11 mouse cellular contexts compared by ENCODE assay signal in the genomic region with DNA sequence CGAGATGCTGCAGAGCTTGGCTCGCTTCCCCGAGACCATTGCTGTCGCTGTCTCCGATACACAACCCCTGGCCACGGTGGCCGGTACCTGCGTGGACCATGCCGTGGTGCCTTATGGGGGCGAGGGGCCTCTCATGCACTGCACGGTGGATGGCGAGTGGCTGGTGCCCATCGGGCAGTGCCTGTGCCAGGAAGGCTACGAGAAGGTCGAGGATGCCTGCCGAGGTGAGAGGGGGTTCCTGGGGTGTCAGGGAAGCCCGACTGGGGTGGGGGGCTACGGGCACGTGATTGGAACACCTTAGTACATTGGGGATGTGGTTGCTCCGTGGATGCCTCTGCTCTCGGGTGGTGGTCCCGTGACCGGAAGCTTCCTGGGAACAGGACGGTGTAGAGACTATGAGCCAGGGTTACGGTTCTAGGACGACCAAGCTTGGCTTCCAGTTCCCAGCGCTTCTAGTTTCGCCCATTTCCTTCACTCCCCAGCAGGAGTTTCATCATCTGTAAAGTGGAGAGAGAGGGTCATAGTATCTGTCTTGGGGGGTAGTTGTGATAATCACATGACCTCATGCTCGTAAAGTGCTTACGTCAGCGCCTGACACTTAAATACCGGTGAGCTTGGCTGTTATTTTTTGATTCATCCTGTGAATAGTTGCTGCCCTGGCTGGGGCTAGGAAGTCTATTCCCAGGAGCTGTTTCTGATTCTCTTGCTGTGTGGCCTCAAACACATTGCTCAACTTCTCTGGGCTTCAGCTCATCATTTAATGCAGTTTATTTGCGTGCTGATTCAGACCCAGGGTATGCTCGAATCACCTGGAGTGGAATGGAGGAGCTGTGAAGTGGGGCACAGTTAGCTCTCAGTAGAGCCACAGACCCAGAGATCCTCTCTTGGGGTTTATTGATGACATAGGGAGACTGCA. TPM values are rescaled to one million over a fixed set of nuclear protein-coding genes. Genes with fewer than 3 reads are reported as not detected.
DNase-seq lines count a peak whose midpoint lies in the region; ATAC-seq and TF ChIP-seq lines count a peak whose summit lies in the region.
"Had no signal": no experiment of that assay in that cellular context is flagged by ENCODE, and none has a peak within 500 bp of the region (broad histone marks: within the 10 kb centered on the region; RNA-seq: fewer than 3 reads in every experiment).

No protein-coding gene starts in this region.

- ATAC-seq in lung, embryonic 16.5 days (ENCODE audit: low read depth), result no peak
- no peak for ATAC-seq in heart, postnatal 0 days (ENCODE audit: insufficient read depth, low read depth)
- ATAC-seq in erythroid progenitor cell, adult 5-6 weeks (replicated peaks; ENCODE audit: low FRiP score, poor library complexity, severe bottlenecking), result no peak
- ATAC-seq in megakaryocyte, adult 5-6 weeks (ENCODE audit: poor library complexity, severe bottlenecking), result no peak
- ATAC-seq: CD4-positive, CD25-positive, alpha-beta regulatory T cell, adult 4 months had no signal

- DNase-seq in heart, adult 2 months, result no peak
- DNase-seq in heart, postnatal 36 days, result no peak
- no peak for DNase-seq in lung, postnatal 10 days
- DNase-seq in heart, postnatal 0 days (ENCODE audit: low spot score), result no peak
- DNase-seq: cerebellum, adult 9-10 months had no signal

- no peaks in the 10 kb centered on the region for H3K9me3 ChIP-seq in lung, embryonic 16.5 days (ENCODE audit: control insufficient read depth, low read length)
- H3K9me3 ChIP-seq in heart, postnatal 0 days (replicated peaks; ENCODE audit: control insufficient read depth, low read length), result no peaks in the 10 kb centered on the region

- intact Hi-C loops in heart, adult 2 months (cut with DNase I), result no loop called here
- intact Hi-C loops in heart, postnatal 36 days (cut with DNase I), result no loop called here

- H3K4me2 ChIP-seq in lung, embryonic 16.5 days (ENCODE audit: low read depth, low read length), result no peak overlapping the region
- no peak overlapping the region for H3K4me2 ChIP-seq in heart, postnatal 0 days (ENCODE audit: low read depth, low read length)

- WGBS in heart, adult 2 months, result 83% methylated on average over 34 of the region's 34 CpGs
- WGBS in lung, embryonic 16.5 days, result 83% methylated on average over 34 of the region's 34 CpGs
- WGBS in heart, postnatal 0 days, result 82% methylated on average over 34 of the region's 34 CpGs
- 91% methylated on average over 34 of the region's 34 CpGs for WGBS in small intestine, adult 2 months

- peak overlapping the region; percentile 71; the same call in 1 of the 2 replicates for H3K27ac ChIP-seq in heart, adult 2 months
- H3K27ac ChIP-seq in lung, embryonic 16.5 days (ENCODE audit: low read length), result peak overlapping the region; percentile 85
- H3K27ac ChIP-seq in heart, postnatal 0 days (ENCODE audit: low read depth), result peak overlapping the region; percentile 85
- peak overlapping the region; percentile 24; the same call in 1 of the 2 replicates for H3K27ac ChIP-seq in small intestine, adult 2 months (ENCODE audit: insufficient read depth, low read depth, low read length)
- H3K27ac ChIP-seq: layer of hippocampus, adult 2 months had no signal

- H3K79me2 ChIP-seq in heart, adult 2 months (replicated peaks; ENCODE audit: control insufficient read depth, insufficient read depth, low read length), result no peaks in the 10 kb centered on the region; the same call in 1 of the 2 replicates

- no peak overlapping the region for H3K9ac ChIP-seq in heart, adult 2 months (ENCODE audit: low read depth, low read length)
- no peak overlapping the region; the same call in 1 of the 2 replicates for H3K9ac ChIP-seq in lung, embryonic 16.5 days (ENCODE audit: low read length)
- H3K9ac ChIP-seq in heart, postnatal 0 days (replicated peaks; ENCODE audit: low read depth, low read length), result no peak overlapping the region

- no peak for TF ChIP-seq POLR2A in heart, adult 2 months (IDR thresholded peaks at IDR 0.05; ENCODE audit: insufficient read depth, low read depth, low read length)
- TF ChIP-seq POLR2A in small intestine, adult 2 months (IDR thresholded peaks at IDR 0.05; ENCODE audit: low read depth, low read length), result no peak

- peaks cover 9% of the 10 kb centered on the region for H3K36me3 ChIP-seq in heart, adult 2 months (ENCODE audit: control insufficient read depth, insufficient read depth, low read length)
- H3K36me3 ChIP-seq in lung, embryonic 16.5 days (ENCODE audit: control insufficient read depth, insufficient read depth, low read length), result peaks cover 5% of the 10 kb centered on the region; the same call in 1 of the 2 replicates
- 0 out of 2 replicates have a peak, but pooled peaks cover 4% of the 10 kb centered on the region for H3K36me3 ChIP-seq in heart, postnatal 0 days (replicated peaks; ENCODE audit: control insufficient read depth, insufficient read depth, low read length)
- H3K36me3 ChIP-seq in small intestine, adult 2 months (ENCODE audit: control insufficient read depth, insufficient read depth, low read length), result peaks cover 39% of the 10 kb centered on the region

- no peak overlapping the region for H3K4me3 ChIP-seq in heart, adult 2 months
- H3K4me3 ChIP-seq in lung, embryonic 16.5 days (ENCODE audit: low read length), result no peak overlapping the region
- H3K4me3 ChIP-seq in heart, postnatal 0 days (ENCODE audit: low read depth, low read length), result no peak overlapping the region
- H3K4me3 ChIP-seq in small intestine, adult 2 months (ENCODE audit: low read depth, low read length), result peak overlapping the region; percentile 18
- H3K4me3 ChIP-seq: layer of hippocampus, adult 2 months had no signal

- TF ChIP-seq EP300 in heart, adult 2 months (IDR thresholded peaks at IDR 0.05; ENCODE audit: insufficient read depth, low read depth, low read length), result no peak
- no peak for TF ChIP-seq EP300 in heart, postnatal 0 days (IDR thresholded peaks at IDR 0.05; ENCODE audit: low read depth)

- no peak for TF ChIP-seq CTCF in heart, adult 2 months (IDR thresholded peaks at IDR 0.05)
- no peak for TF ChIP-seq CTCF in heart, postnatal 0 days (IDR thresholded peaks at IDR 0.05; ENCODE audit: low read depth)
- no peak for TF ChIP-seq CTCF in small intestine, adult 2 months (IDR thresholded peaks at IDR 0.05; ENCODE audit: extremely low read depth, insufficient read length, insufficient replicate concordance, low read depth, low read length)

- no peaks in the 10 kb centered on the region for H3K27me3 ChIP-seq in heart, adult 2 months (ENCODE audit: control insufficient read depth, insufficient read depth, low read length)
- H3K27me3 ChIP-seq in lung, embryonic 16.5 days (ENCODE audit: control insufficient read depth, insufficient read depth, low read depth, low read length), result no peaks in the 10 kb centered on the region
- no peaks in the 10 kb centered on the region for H3K27me3 ChIP-seq in heart, postnatal 0 days (ENCODE audit: control insufficient read depth, insufficient read depth, low read length)
- H3K27me3 ChIP-seq in small intestine, adult 2 months (ENCODE audit: control insufficient read depth, insufficient read depth, low read length), result no peaks in the 10 kb centered on the region

- H3K4me1 ChIP-seq in heart, adult 2 months (ENCODE audit: control insufficient read depth, insufficient read depth, low read length), result peaks cover 24% of the 10 kb centered on the region
- peaks cover 62% of the 10 kb centered on the region for H3K4me1 ChIP-seq in lung, embryonic 16.5 days (replicated peaks; ENCODE audit: control insufficient read depth, insufficient read depth, low read length)
- H3K4me1 ChIP-seq in heart, postnatal 0 days (ENCODE audit: control insufficient read depth, insufficient read depth), result peaks cover 44% of the 10 kb centered on the region
- H3K4me1 ChIP-seq in small intestine, adult 2 months (ENCODE audit: control insufficient read depth, insufficient read depth, insufficient read length, low read length), result peaks cover 49% of the 10 kb centered on the region

RNA-seq across cellular contexts. Expression of a gene that starts 8.1 kb away (rescaled TPM):
- total RNA-seq in heart, adult 2 months (2021), result 1 to 10 TPM; 5.5 to 7.7 TPM
- 7.0 and 8.7 TPM in 2 replicates for polyA plus RNA-seq in heart, adult 2 months (2012; rRNA removed)
- 1 to 10 TPM; 5.4 to 7.0 TPM for total RNA-seq in heart, postnatal 36 days (2021)
- 11.6 and 11.8 TPM in 2 replicates for polyA plus RNA-seq in lung, embryonic 16.5 days (2015; fragmentation: Nextera tagmentation; extraction: Ambion mirVana)
- 10.1 and 11.7 TPM in 2 replicates for total RNA-seq in heart, postnatal 0 days (2014; rRNA removed; ENCODE audit: low replicate concordance)
- 1.4 TPM in 2 replicates for polyA plus RNA-seq in heart, postnatal 0 days (2015; fragmentation: Nextera tagmentation; extraction: Ambion mirVana)
- 28.3 and 86.3 TPM in 2 replicates for polyA plus RNA-seq in small intestine, adult 2 months (2012; rRNA removed)
- 1.3 TPM in 1 of 2 replicates, not detected in the other for total RNA-seq in erythroid progenitor cell, adult 5-6 weeks (2015; ENCODE audit: low replicate concordance)
- total RNA-seq in erythroid progenitor cell, adult 5-6 weeks (2017; ENCODE audit: low replicate concordance), result 0.39 TPM in 1 of 2 replicates, not detected in the other
- total RNA-seq in megakaryocyte, adult 5-6 weeks (2015), result 1.1 TPM in 2 replicates
- total RNA-seq in megakaryocyte, adult 5-6 weeks (2017), result 1.3 and 2.1 TPM in 2 replicates

RNA-seq across cellular contexts. Expression of a gene that starts 58.9 kb away (rescaled TPM):
- 1 to 10 TPM; 2.0 to 2.2 TPM for total RNA-seq in heart, adult 2 months (2021)
- 0.29 and 2.9 TPM in 2 replicates for polyA plus RNA-seq in heart, adult 2 months (2012; rRNA removed)
- total RNA-seq in heart, postnatal 36 days (2021), result 1 to 10 TPM; 1.6 to 1.7 TPM
- 3.3 and 3.6 TPM in 2 replicates for polyA plus RNA-seq in lung, embryonic 16.5 days (2015; fragmentation: Nextera tagmentation; extraction: Ambion mirVana)
- total RNA-seq in heart, postnatal 0 days (2014; rRNA removed; ENCODE audit: low replicate concordance), result 2.2 TPM in 1 of 2 replicates, not detected in the other
- polyA plus RNA-seq in heart, postnatal 0 days (2015; fragmentation: Nextera tagmentation; extraction: Ambion mirVana), result 0.14 and 0.20 TPM in 2 replicates
- polyA plus RNA-seq in small intestine, adult 2 months (2012; rRNA removed), result 0.77 and 1.8 TPM in 2 replicates
- not detected in 2 replicates for total RNA-seq in erythroid progenitor cell, adult 5-6 weeks (2015; ENCODE audit: low replicate concordance)
- total RNA-seq in erythroid progenitor cell, adult 5-6 weeks (2017; ENCODE audit: low replicate concordance), result not detected in 2 replicates
- not detected in 2 replicates for total RNA-seq in megakaryocyte, adult 5-6 weeks (2015)
- not detected in 2 replicates for total RNA-seq in megakaryocyte, adult 5-6 weeks (2017)
- polyA plus RNA-seq: CD4-positive, CD25-positive, alpha-beta regulatory T cell, adult 4 months had no signal

Comparison
In these comparisons a context has a peak if more than half of its experiments do, and no peak if none do; other contexts are left out.
1. H3K27ac ChIP-seq: peak in every context shown above with its lines; median percentile 85 in lung, embryonic 16.5 days; 85 in heart, postnatal 0 days; 71 in heart, adult 2 months; 24 in small intestine, adult 2 months.